Mouse (Mus musculus): ENCODE results near the gene Slc39a10. TPM values are rescaled to one million over a fixed set of nuclear protein-coding genes. Genes with fewer than 3 reads are reported as not detected.

The Slc39a10 gene
- polyA plus RNA-seq, 1 experiment, result 94.2 TPM

- H3K27ac ChIP-seq (ENCODE audit: insufficient read depth, low read length), result no peak overlapping the region
Measured at GRCm38 (mm10) chr1:46912506-46913156, 20.0 kb upstream of the Slc39a10 start.

GRCm38 (mm10) chr1:46910154-46910553 is 17.5 kb upstream of the Slc39a10 start:
- Histone ChIP-seq H3K4me3 (ENCODE audit: insufficient read depth, low read length) (no peak overlapping the region), H3K27ac (ENCODE audit: insufficient read depth, low read length) (no peak overlapping the region), H3K4me1 (ENCODE audit: control insufficient read depth, insufficient read depth, low read length) (no peaks in the 10 kb centered on the region)
- TF ChIP-seq POLR2A (IDR thresholded peaks at IDR 0.05; ENCODE audit: extremely low read depth, insufficient read depth, low read length), result no peak

More at GRCm38 (mm10) chr1:46912506-46913156, 20.0 kb upstream of the Slc39a10 start:
- Histone ChIP-seq H3K4me3 (ENCODE audit: insufficient read depth, low read length) (no peak overlapping the region), H3K4me1 (ENCODE audit: control insufficient read depth, insufficient read depth, low read length) (no peaks in the 10 kb centered on the region)
- TF ChIP-seq POLR2A (IDR thresholded peaks at IDR 0.05; ENCODE audit: extremely low read depth, insufficient read depth, low read length) (no peak), CTCF (IDR thresholded peaks at IDR 0.05; ENCODE audit: extremely low read depth, insufficient read depth, low read length) (no peak)

- no peak for TF ChIP-seq POLR2A (IDR thresholded peaks at IDR 0.05; ENCODE audit: extremely low read depth, insufficient read depth, low read length)
- TF ChIP-seq CTCF (IDR thresholded peaks at IDR 0.05; ENCODE audit: extremely low read depth, insufficient read depth, low read length), result no peak
- no peak overlapping the region for H3K27ac ChIP-seq (ENCODE audit: insufficient read depth, low read length)
- H3K4me1 ChIP-seq (ENCODE audit: control insufficient read depth, insufficient read depth, low read length), result no peaks in the 10 kb centered on the region
- H3K4me3 ChIP-seq (ENCODE audit: insufficient read depth, low read length), result no peak overlapping the region
Measured at GRCm38 (mm10) chr1:46905706-46906105, 13.1 kb upstream of the Slc39a10 start.

GRCm38 (mm10) chr1:46902102-46902683 is 9.5 kb upstream of the Slc39a10 start:
- Histone ChIP-seq H3K4me1 (ENCODE audit: control insufficient read depth, insufficient read depth, low read length) (no peaks in the 10 kb centered on the region), H3K27ac (ENCODE audit: insufficient read depth, low read length) (no peak overlapping the region), H3K4me3 (ENCODE audit: insufficient read depth, low read length) (no peak overlapping the region)
- TF ChIP-seq CTCF (IDR thresholded peaks at IDR 0.05; ENCODE audit: extremely low read depth, insufficient read depth, low read length), result no peak
- no peak for TF ChIP-seq POLR2A (IDR thresholded peaks at IDR 0.05; ENCODE audit: extremely low read depth, insufficient read depth, low read length)

- no peak overlapping the region for H3K27ac ChIP-seq (ENCODE audit: insufficient read depth, low read length)
- no peak for TF ChIP-seq CTCF (IDR thresholded peaks at IDR 0.05; ENCODE audit: extremely low read depth, insufficient read depth, low read length)
- no peak for TF ChIP-seq POLR2A (IDR thresholded peaks at IDR 0.05; ENCODE audit: extremely low read depth, insufficient read depth, low read length)
- no peak overlapping the region for H3K4me3 ChIP-seq (ENCODE audit: insufficient read depth, low read length)
- no peaks in the 10 kb centered on the region for H3K4me1 ChIP-seq (ENCODE audit: control insufficient read depth, insufficient read depth, low read length)
Measured at GRCm38 (mm10) chr1:46894281-46894842, 1.7 kb upstream of the Slc39a10 start.

GRCm38 (mm10) chr1:46888726-46889125 is 3.9 kb downstream of the Slc39a10 start:
- Histone ChIP-seq H3K27ac (ENCODE audit: insufficient read depth, low read length) (no peak overlapping the region), H3K4me3 (ENCODE audit: insufficient read depth, low read length) (no peak overlapping the region), H3K4me1 (ENCODE audit: control insufficient read depth, insufficient read depth, low read length) (no peaks in the 10 kb centered on the region)
- TF ChIP-seq POLR2A (IDR thresholded peaks at IDR 0.05; ENCODE audit: extremely low read depth, insufficient read depth, low read length), result no peak
- no peak for TF ChIP-seq CTCF (IDR thresholded peaks at IDR 0.05; ENCODE audit: extremely low read depth, insufficient read depth, low read length)

GRCm38 (mm10) chr1:46888324-46888723 is 4.3 kb downstream of the Slc39a10 start:
- no peak overlapping the region for H3K4me3 ChIP-seq (ENCODE audit: insufficient read depth, low read length)
- TF ChIP-seq POLR2A (IDR thresholded peaks at IDR 0.05; ENCODE audit: extremely low read depth, insufficient read depth, low read length) (no peak), CTCF (IDR thresholded peaks at IDR 0.05; ENCODE audit: extremely low read depth, insufficient read depth, low read length) (no peak)
- no peaks in the 10 kb centered on the region for H3K4me1 ChIP-seq (ENCODE audit: control insufficient read depth, insufficient read depth, low read length)
- no peak overlapping the region for H3K27ac ChIP-seq (ENCODE audit: insufficient read depth, low read length)

GRCm38 (mm10) chr1:46887908-46888307 is 4.7 kb downstream of the Slc39a10 start:
- Histone ChIP-seq H3K4me1 (ENCODE audit: control insufficient read depth, insufficient read depth, low read length) (no peaks in the 10 kb centered on the region), H3K4me3 (ENCODE audit: insufficient read depth, low read length) (no peak overlapping the region), H3K27ac (ENCODE audit: insufficient read depth, low read length) (no peak overlapping the region)
- TF ChIP-seq POLR2A (IDR thresholded peaks at IDR 0.05; ENCODE audit: extremely low read depth, insufficient read depth, low read length) (no peak), CTCF (IDR thresholded peaks at IDR 0.05; ENCODE audit: extremely low read depth, insufficient read depth, low read length) (no peak)

- no peaks in the 10 kb centered on the region for H3K4me1 ChIP-seq (ENCODE audit: control insufficient read depth, insufficient read depth, low read length)
- H3K4me3 ChIP-seq (ENCODE audit: insufficient read depth, low read length), result no peak overlapping the region
- TF ChIP-seq POLR2A (IDR thresholded peaks at IDR 0.05; ENCODE audit: extremely low read depth, insufficient read depth, low read length), result no peak
- no peak for TF ChIP-seq CTCF (IDR thresholded peaks at IDR 0.05; ENCODE audit: extremely low read depth, insufficient read depth, low read length)
- no peak overlapping the region for H3K27ac ChIP-seq (ENCODE audit: insufficient read depth, low read length)
Measured at GRCm38 (mm10) chr1:46886091-46886490, 6.6 kb downstream of the Slc39a10 start.

- Histone ChIP-seq H3K27ac (ENCODE audit: insufficient read depth, low read length) (no peak overlapping the region), H3K4me3 (ENCODE audit: insufficient read depth, low read length) (no peak overlapping the region), H3K4me1 (ENCODE audit: control insufficient read depth, insufficient read depth, low read length) (no peaks in the 10 kb centered on the region)
- TF ChIP-seq POLR2A (IDR thresholded peaks at IDR 0.05; ENCODE audit: extremely low read depth, insufficient read depth, low read length) (no peak), CTCF (IDR thresholded peaks at IDR 0.05; ENCODE audit: extremely low read depth, insufficient read depth, low read length) (no peak)
Measured at GRCm38 (mm10) chr1:46885231-46885630, 7.4 kb downstream of the Slc39a10 start.
